Mouse (Mus musculus) R1 (cell line): ENCODE data around the gene Hfm1.

Source experiments
- DNase-seq: peaks from one replicate; pipeline ENCODE4 v3.0.0-alpha.2; 2018; ENCODE audit warnings: low read depth, low spot score

The Hfm1 gene

GRCm38 (mm10) chr5:106925488-106926368 is at the start of gene Hfm1:
Gene Hfm1 (minus strand): TSS chr5:106926321.
- DNase-seq, result peak; percentile 67

GRCm38 (mm10) chr5:106973883-106974282 is 47.8 kb upstream of the Hfm1 start:
- DNase-seq, result no peak

GRCm38 (mm10) chr5:106967578-106967977 is 41.5 kb upstream of the Hfm1 start:
- DNase-seq, result no peak

GRCm38 (mm10) chr5:106966443-106966842 is 40.3 kb upstream of the Hfm1 start:
- no peak for DNase-seq

- peak; percentile 62 for DNase-seq
Measured at GRCm38 (mm10) chr5:106964513-106965014, 38.4 kb upstream of the Hfm1 start.

GRCm38 (mm10) chr5:106963584-106964512 is 37.7 kb upstream of the Hfm1 start, which contains the start of gene Cdc7:
Gene Cdc7 (plus strand): TSS chr5:106964322.
- peak; percentile 93 for DNase-seq

GRCm38 (mm10) chr5:106960451-106960850 is 34.3 kb upstream of the Hfm1 start:
- DNase-seq, result peak; percentile 68

GRCm38 (mm10) chr5:106959031-106959430 is 32.9 kb upstream of the Hfm1 start:
- no peak for DNase-seq

- DNase-seq, result no peak
Measured at GRCm38 (mm10) chr5:106956467-106956866, 30.3 kb upstream of the Hfm1 start.

- no peak for DNase-seq
Measured at GRCm38 (mm10) chr5:106948683-106949082, 22.6 kb upstream of the Hfm1 start.

GRCm38 (mm10) chr5:106946342-106946741 is 20.2 kb upstream of the Hfm1 start:
- DNase-seq, result no peak

GRCm38 (mm10) chr5:106927996-106928395 is 1.9 kb upstream of the Hfm1 start:
- DNase-seq, result no peak

- DNase-seq, result peak; percentile 52
Measured at GRCm38 (mm10) chr5:106926369-106926686, 207 bp upstream of the Hfm1 start.

GRCm38 (mm10) chr5:106919315-106919714 is 6.8 kb downstream of the Hfm1 start:
- DNase-seq, result no peak

GRCm38 (mm10) chr5:106896879-106897278 is 29.2 kb downstream of the Hfm1 start:
- DNase-seq, result no peak

GRCm38 (mm10) chr5:106891773-106892172 is 34.3 kb downstream of the Hfm1 start:
- peak; percentile 3 for DNase-seq

- DNase-seq, result no peak
Measured at GRCm38 (mm10) chr5:106887303-106888071, 38.6 kb downstream of the Hfm1 start.

- DNase-seq, result no peak
Measured at GRCm38 (mm10) chr5:106885517-106885916, 40.6 kb downstream of the Hfm1 start.

- no peak for DNase-seq
Measured at GRCm38 (mm10) chr5:106876438-106876837, 49.7 kb downstream of the Hfm1 start.

GRCm38 (mm10) chr5:106860415-106860814 is 65.7 kb downstream of the Hfm1 start:
- DNase-seq, result peak; percentile 49

GRCm38 (mm10) chr5:106853284-106853683 is 72.8 kb downstream of the Hfm1 start:
- peak; percentile 33 for DNase-seq
